Mouse (Mus musculus): ENCODE measurements around the gene Afmid.

DNA sequence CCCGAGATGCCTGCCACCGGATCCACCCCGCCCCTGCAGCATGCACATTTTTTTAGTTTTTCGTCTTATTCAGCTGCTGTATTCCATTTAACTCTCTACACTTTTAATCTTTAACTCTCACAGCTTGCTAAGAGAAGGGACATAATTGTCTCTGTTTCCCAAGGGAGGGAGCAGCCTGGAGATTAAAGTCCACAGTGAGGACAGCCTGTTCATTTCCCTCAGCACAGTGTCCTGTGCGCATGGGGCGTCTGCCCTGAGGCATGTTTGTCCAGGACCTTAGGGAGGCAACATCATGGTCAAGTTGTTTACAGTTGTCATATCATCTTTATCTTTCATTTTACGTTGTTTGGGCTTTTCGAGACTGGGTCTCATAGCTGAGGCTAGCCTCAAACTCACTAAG, 8.4 kb downstream of the Afmid start:
- no peak for TF ChIP-seq POLR2A (IDR thresholded peaks at IDR 0.05; ENCODE audit: extremely low read depth, insufficient read depth, low read length)
- no peak for TF ChIP-seq CTCF (IDR thresholded peaks at IDR 0.05; ENCODE audit: extremely low read depth, insufficient read depth, low read length)
